Mouse (Mus musculus): ENCODE measurements around the gene Alpk1. TPM values are rescaled to one million over a fixed set of nuclear protein-coding genes. Genes with fewer than 3 reads are reported as not detected.

Gene Alpk1
- polyA plus RNA-seq, 1 experiment: 35.4 TPM

- H3K4me1 ChIP-seq (ENCODE audit: control insufficient read depth, insufficient read depth, low read length): peaks cover 2% of the 10 kb centered on the region; the same call in 1 of the 2 replicates
- no peak overlapping the region for H3K27ac ChIP-seq (ENCODE audit: insufficient read depth, low read depth, low read length)
- no peak overlapping the region for H3K4me3 ChIP-seq (ENCODE audit: insufficient read depth, low read length)
- TF ChIP-seq POLR2A (IDR thresholded peaks at IDR 0.05; ENCODE audit: borderline replicate concordance, low read depth, low read length): no peak
- TF ChIP-seq CTCF (IDR thresholded peaks at IDR 0.05; ENCODE audit: low read depth, low read length): no peak
Measured at GRCm38 (mm10) chr3:127807846-127808245, 27.5 kb upstream of the Alpk1 start.

GRCm38 (mm10) chr3:127805991-127806390 is 25.7 kb upstream of the Alpk1 start:
- TF ChIP-seq POLR2A (IDR thresholded peaks at IDR 0.05; ENCODE audit: borderline replicate concordance, low read depth, low read length) (no peak), CTCF (IDR thresholded peaks at IDR 0.05; ENCODE audit: low read depth, low read length) (no peak)
- no peak overlapping the region for H3K27ac ChIP-seq (ENCODE audit: insufficient read depth, low read depth, low read length)

GRCm38 (mm10) chr3:127805071-127805470 is 24.7 kb upstream of the Alpk1 start:
- H3K27ac ChIP-seq (ENCODE audit: insufficient read depth, low read depth, low read length): no peak overlapping the region
- H3K4me1 ChIP-seq (ENCODE audit: control insufficient read depth, insufficient read depth, low read length): peaks cover 5% of the 10 kb centered on the region
- TF ChIP-seq POLR2A (IDR thresholded peaks at IDR 0.05; ENCODE audit: borderline replicate concordance, low read depth, low read length) (no peak), CTCF (IDR thresholded peaks at IDR 0.05; ENCODE audit: low read depth, low read length) (no peak)
- no peak overlapping the region for H3K4me3 ChIP-seq (ENCODE audit: insufficient read depth, low read length)

More at GRCm38 (mm10) chr3:127805991-127806390, 25.7 kb upstream of the Alpk1 start:
- no peak overlapping the region for H3K4me3 ChIP-seq (ENCODE audit: insufficient read depth, low read length)
- H3K4me1 ChIP-seq (ENCODE audit: control insufficient read depth, insufficient read depth, low read length): peaks cover 5% of the 10 kb centered on the region

GRCm38 (mm10) chr3:127804439-127804838 is 24.1 kb upstream of the Alpk1 start:
- Histone ChIP-seq H3K4me1 (ENCODE audit: control insufficient read depth, insufficient read depth, low read length) (peaks cover 5% of the 10 kb centered on the region), H3K27ac (ENCODE audit: insufficient read depth, low read depth, low read length) (no peak overlapping the region), H3K4me3 (ENCODE audit: insufficient read depth, low read length) (no peak overlapping the region)
- TF ChIP-seq POLR2A (IDR thresholded peaks at IDR 0.05; ENCODE audit: borderline replicate concordance, low read depth, low read length): no peak
- no peak for TF ChIP-seq CTCF (IDR thresholded peaks at IDR 0.05; ENCODE audit: low read depth, low read length)

- Histone ChIP-seq H3K4me3 (ENCODE audit: insufficient read depth, low read length) (0 out of 2 replicates have a peak overlapping the region, but pooled peaks have one; percentile 11), H3K27ac (ENCODE audit: insufficient read depth, low read depth, low read length) (no peak overlapping the region), H3K4me1 (ENCODE audit: control insufficient read depth, insufficient read depth, low read length) (peaks cover 5% of the 10 kb centered on the region)
- no peak for TF ChIP-seq POLR2A (IDR thresholded peaks at IDR 0.05; ENCODE audit: borderline replicate concordance, low read depth, low read length)
- TF ChIP-seq CTCF (IDR thresholded peaks at IDR 0.05; ENCODE audit: low read depth, low read length): no peak
Measured at GRCm38 (mm10) chr3:127802814-127803213, 22.5 kb upstream of the Alpk1 start.

- Histone ChIP-seq H3K27ac (ENCODE audit: insufficient read depth, low read depth, low read length) (no peak overlapping the region), H3K4me3 (ENCODE audit: insufficient read depth, low read length) (no peak overlapping the region), H3K4me1 (ENCODE audit: control insufficient read depth, insufficient read depth, low read length) (peaks cover 5% of the 10 kb centered on the region)
- no peak for TF ChIP-seq POLR2A (IDR thresholded peaks at IDR 0.05; ENCODE audit: borderline replicate concordance, low read depth, low read length)
- TF ChIP-seq CTCF (IDR thresholded peaks at IDR 0.05; ENCODE audit: low read depth, low read length): no peak
Measured at GRCm38 (mm10) chr3:127801162-127801561, 20.8 kb upstream of the Alpk1 start.

GRCm38 (mm10) chr3:127796271-127796670 is 15.9 kb upstream of the Alpk1 start:
- TF ChIP-seq CTCF (IDR thresholded peaks at IDR 0.05; ENCODE audit: low read depth, low read length): no peak
- no peak for TF ChIP-seq POLR2A (IDR thresholded peaks at IDR 0.05; ENCODE audit: borderline replicate concordance, low read depth, low read length)
- Histone ChIP-seq H3K4me1 (ENCODE audit: control insufficient read depth, insufficient read depth, low read length) (peaks cover 9% of the 10 kb centered on the region), H3K27ac (ENCODE audit: insufficient read depth, low read depth, low read length) (no peak overlapping the region), H3K4me3 (ENCODE audit: insufficient read depth, low read length) (no peak overlapping the region)

GRCm38 (mm10) chr3:127795762-127796161 is 15.4 kb upstream of the Alpk1 start:
- H3K4me3 ChIP-seq (ENCODE audit: insufficient read depth, low read length): no peak overlapping the region
- no peak overlapping the region for H3K27ac ChIP-seq (ENCODE audit: insufficient read depth, low read depth, low read length)
- H3K4me1 ChIP-seq (ENCODE audit: control insufficient read depth, insufficient read depth, low read length): peaks cover 9% of the 10 kb centered on the region
- no peak for TF ChIP-seq CTCF (IDR thresholded peaks at IDR 0.05; ENCODE audit: low read depth, low read length)
- no peak for TF ChIP-seq POLR2A (IDR thresholded peaks at IDR 0.05; ENCODE audit: borderline replicate concordance, low read depth, low read length)

GRCm38 (mm10) chr3:127793022-127793421 is 12.7 kb upstream of the Alpk1 start:
- peak overlapping the region; percentile 95 for H3K27ac ChIP-seq (ENCODE audit: insufficient read depth, low read depth, low read length)
- no peak for TF ChIP-seq CTCF (IDR thresholded peaks at IDR 0.05; ENCODE audit: low read depth, low read length)
- H3K4me1 ChIP-seq (ENCODE audit: control insufficient read depth, insufficient read depth, low read length): peaks cover 15% of the 10 kb centered on the region
- peak overlapping the region; percentile 61 for H3K4me3 ChIP-seq (ENCODE audit: insufficient read depth, low read length)

- peak overlapping the region; percentile 93 for H3K4me3 ChIP-seq (ENCODE audit: insufficient read depth, low read length)
- TF ChIP-seq CTCF (IDR thresholded peaks at IDR 0.05; ENCODE audit: low read depth, low read length) (no peak), POLR2A (IDR thresholded peaks at IDR 0.05; ENCODE audit: borderline replicate concordance, low read depth, low read length) (no peak)
- H3K27ac ChIP-seq (ENCODE audit: insufficient read depth, low read depth, low read length): peak overlapping the region; percentile 95
- H3K4me1 ChIP-seq (ENCODE audit: control insufficient read depth, insufficient read depth, low read length): peaks cover 18% of the 10 kb centered on the region
Measured at GRCm38 (mm10) chr3:127791595-127792561, 11.6 kb upstream of the Alpk1 start.
